Mouse (Mus musculus) embryonic fibroblast, embryonic 13.5 days (primary cell): ENCODE data around the gene Ubn1. TPM values are rescaled to one million over a fixed set of nuclear protein-coding genes. Genes with fewer than 3 reads are reported as not detected.

Experiments
- H3K27ac ChIP-seq: 2 replicates; pipeline ENCODE4 v1.5.1; 2012; ENCODE audit warnings: low read length, control low read depth, inconsistent platforms; ENCODE audit not compliant: insufficient read depth
- H3K4me1 ChIP-seq: 2 replicates; pipeline ENCODE4 v1.6.1; 2011; ENCODE audit warnings: low read length; ENCODE audit not compliant: control insufficient read depth, insufficient read depth
- H3K4me3 ChIP-seq: 2 replicates; pipeline ENCODE4 v1.5.1; 2011; ENCODE audit warnings: mild to moderate bottlenecking, control low read depth, low read length; ENCODE audit not compliant: insufficient read depth
- CTCF ChIP-seq: IDR thresholded peaks from 2 replicates; pipeline ENCODE4 v1.5.1; 2011; ENCODE audit warnings: mild to moderate bottlenecking, control low read depth, low read length, moderate library complexity, borderline replicate concordance; ENCODE audit not compliant: insufficient read depth
- POLR2A ChIP-seq: IDR thresholded peaks from 2 replicates; pipeline ENCODE4 v1.6.1; 2011; ENCODE audit warnings: low read depth, mild to moderate bottlenecking, control low read depth, low read length, moderate library complexity
- polyA plus RNA-seq: library from polyadenylated mRNA; stranded (reverse); fragments of >200 nt; gene quantifications from 2 replicates; pipeline ENCODE4 v1.2.4, GENCODE M21; 2011; ENCODE audit warnings: low read depth; ENCODE audit not compliant: missing spikeins, insufficient read length

Gene Ubn1
- polyA plus RNA-seq, 1 experiment: 30.7 TPM

GRCm38 (mm10) chr16:5024021-5024420, 25.8 kb upstream of the Ubn1 start:
- Histone ChIP-seq H3K4me3 (no peak overlapping the region), H3K27ac (no peak overlapping the region), H3K4me1 (no peaks in the 10 kb centered on the region)
- TF ChIP-seq CTCF (no peak), POLR2A (no peak)

DNA sequence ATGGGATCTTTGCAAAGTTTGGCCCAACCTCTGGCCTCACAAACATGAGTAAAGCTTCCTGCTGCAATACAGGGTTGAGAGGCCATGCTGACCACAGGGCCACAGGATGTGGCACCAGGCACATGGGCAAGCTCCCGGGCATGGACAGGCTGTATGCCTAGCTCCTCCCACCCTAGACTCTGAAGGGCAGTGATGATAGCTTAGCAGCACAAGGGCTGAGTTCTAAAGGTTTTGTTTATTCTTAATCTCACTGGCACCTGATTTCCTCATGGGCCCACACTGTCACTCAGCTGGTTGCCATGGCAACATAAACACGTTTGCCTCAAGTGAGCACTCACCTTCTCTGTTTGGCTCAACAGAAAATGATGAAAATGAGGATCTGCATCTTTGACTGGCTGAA, 20.0 kb upstream of the Ubn1 start:
- Histone ChIP-seq H3K4me3 (no peak overlapping the region), H3K4me1 (no peaks in the 10 kb centered on the region)
- TF ChIP-seq CTCF (no peak), POLR2A (no peak)

GRCm38 (mm10) chr16:5035591-5035990, 14.3 kb upstream of the Ubn1 start:
- H3K27ac ChIP-seq: no peak overlapping the region
- TF ChIP-seq CTCF (no peak), POLR2A (no peak)
- no peak overlapping the region for H3K4me3 ChIP-seq
- no peaks in the 10 kb centered on the region for H3K4me1 ChIP-seq

More for the DNA sequence above, 20.0 kb upstream of the Ubn1 start:
- no peak overlapping the region for H3K27ac ChIP-seq

DNA sequence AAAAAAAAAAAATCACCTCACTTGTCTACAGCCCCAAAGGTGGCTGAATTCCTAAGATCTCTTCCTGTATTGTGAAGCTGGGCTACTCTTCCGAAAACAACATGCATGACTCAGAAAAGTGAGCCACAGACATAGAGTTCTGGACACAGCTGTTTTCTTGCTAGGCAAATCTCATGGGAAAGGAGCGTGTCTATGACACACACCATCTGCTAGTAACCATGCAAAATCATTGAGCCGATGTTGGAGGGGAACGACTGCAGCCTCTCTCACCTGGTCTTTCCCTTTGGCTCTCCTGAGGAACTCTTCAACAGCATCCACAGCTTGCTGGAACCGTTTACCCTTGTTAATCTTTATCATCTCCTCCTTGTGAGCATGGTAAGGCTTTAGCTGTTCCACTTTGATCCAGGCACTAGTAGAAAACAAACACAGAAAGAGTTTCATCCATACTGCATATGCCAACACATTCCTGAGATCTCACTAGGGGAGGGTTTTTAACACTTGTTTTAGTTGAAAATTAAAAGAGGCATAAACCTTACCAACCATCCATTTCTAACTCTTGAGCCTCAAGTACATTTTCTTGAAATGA, 13.1 kb upstream of the Ubn1 start:
- no peaks in the 10 kb centered on the region for H3K4me1 ChIP-seq
- H3K27ac ChIP-seq: no peak overlapping the region
- no peak overlapping the region for H3K4me3 ChIP-seq
- no peak for TF ChIP-seq POLR2A
- no peak for TF ChIP-seq CTCF

GRCm38 (mm10) chr16:5045322-5045721, 4.5 kb upstream of the Ubn1 start:
- no peaks in the 10 kb centered on the region for H3K4me1 ChIP-seq
- H3K4me3 ChIP-seq: no peak overlapping the region
- no peak overlapping the region for H3K27ac ChIP-seq
- TF ChIP-seq CTCF: no peak
- TF ChIP-seq POLR2A: no peak

- TF ChIP-seq POLR2A (no peak), CTCF (no peak)
- Histone ChIP-seq H3K4me3 (peak overlapping the region; percentile 87), H3K27ac (peak overlapping the region; percentile 39), H3K4me1 (no peaks in the 10 kb centered on the region)
Observed at GRCm38 (mm10) chr16:5049182-5049773, 579 bp upstream of the Ubn1 start.

DNA sequence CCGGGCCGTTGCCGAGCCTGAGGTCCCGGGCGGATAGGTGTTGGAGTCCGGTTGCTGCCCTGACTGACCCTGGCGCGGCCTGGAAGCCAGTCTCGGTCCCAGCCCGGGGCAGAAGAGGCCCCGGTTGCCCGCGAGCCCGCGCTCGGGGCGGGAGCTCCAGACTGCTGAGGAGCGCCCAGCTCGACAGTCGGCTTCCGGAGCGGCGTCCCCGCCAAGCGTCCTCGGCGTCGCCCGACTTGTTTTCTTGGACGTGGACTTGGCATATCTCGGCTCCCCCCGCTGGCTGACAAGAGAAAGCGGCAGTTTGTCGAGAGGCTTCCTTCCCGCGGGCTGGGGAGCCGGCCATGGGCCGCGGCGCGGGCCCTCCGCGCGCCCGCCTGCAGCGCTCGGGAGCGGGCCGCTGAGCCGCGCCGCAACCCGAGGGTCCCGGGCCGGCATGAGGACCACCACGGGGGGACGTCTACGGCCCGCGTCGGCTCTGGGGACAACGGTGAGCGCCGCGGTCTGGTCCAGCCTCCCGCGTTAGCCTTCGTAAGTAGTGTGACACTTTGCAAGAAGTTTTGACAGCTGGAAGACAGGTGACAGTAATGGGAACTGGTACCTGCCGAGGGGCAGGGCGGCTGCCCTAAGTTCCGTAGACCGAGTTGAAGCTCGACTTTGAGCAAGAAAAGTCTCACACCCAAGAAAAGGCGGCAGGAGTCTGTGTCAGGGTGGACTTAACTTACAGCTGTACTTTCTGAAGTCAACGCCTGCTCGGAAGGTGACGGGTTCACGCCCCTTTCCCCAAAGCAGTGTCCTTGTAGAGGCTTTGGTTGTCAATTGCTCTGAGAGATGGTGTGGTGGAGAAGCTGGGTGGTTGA, 624 bp downstream of the Ubn1 start:
- TF ChIP-seq POLR2A: no peak
- TF ChIP-seq CTCF: no peak
- no peaks in the 10 kb centered on the region for H3K4me1 ChIP-seq
- peak overlapping the region; percentile 83 for H3K27ac ChIP-seq
- peak overlapping the region; percentile 100 for H3K4me3 ChIP-seq

- Histone ChIP-seq H3K27ac (no peak overlapping the region), H3K4me3 (no peak overlapping the region), H3K4me1 (no peaks in the 10 kb centered on the region)
- TF ChIP-seq CTCF (no peak), POLR2A (no peak)
Observed at GRCm38 (mm10) chr16:5058114-5058513, 8.3 kb downstream of the Ubn1 start.

GRCm38 (mm10) chr16:5063472-5063871, 13.6 kb downstream of the Ubn1 start:
- no peak overlapping the region for H3K4me3 ChIP-seq
- no peaks in the 10 kb centered on the region for H3K4me1 ChIP-seq
- no peak overlapping the region for H3K27ac ChIP-seq
- TF ChIP-seq CTCF: no peak
- TF ChIP-seq POLR2A: no peak

DNA sequence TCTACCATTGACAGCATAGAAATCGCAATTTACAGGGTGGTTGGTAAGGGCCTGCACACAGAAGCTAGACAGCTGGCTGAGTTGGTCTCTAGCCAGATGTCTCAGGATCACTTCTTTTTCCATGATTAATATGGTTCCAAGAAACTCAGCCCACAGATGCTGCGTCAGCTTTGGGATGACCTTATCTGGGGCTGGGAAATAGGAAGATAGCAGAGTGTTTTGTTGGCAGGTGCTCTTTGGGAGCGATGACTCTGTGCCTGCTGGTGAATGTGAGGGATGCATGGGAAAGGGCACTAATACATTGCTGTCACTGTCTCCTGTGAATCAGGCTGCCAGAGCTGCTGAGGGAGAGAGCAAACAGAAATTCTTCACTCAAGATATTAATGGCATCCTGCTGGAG, 20.5 kb downstream of the Ubn1 start:
- no peak for TF ChIP-seq POLR2A
- TF ChIP-seq CTCF: no peak
- no peaks in the 10 kb centered on the region; the same call in 1 of the 2 replicates for H3K4me1 ChIP-seq
- H3K4me3 ChIP-seq: no peak overlapping the region
- no peak overlapping the region for H3K27ac ChIP-seq
